In the genomic region with DNA sequence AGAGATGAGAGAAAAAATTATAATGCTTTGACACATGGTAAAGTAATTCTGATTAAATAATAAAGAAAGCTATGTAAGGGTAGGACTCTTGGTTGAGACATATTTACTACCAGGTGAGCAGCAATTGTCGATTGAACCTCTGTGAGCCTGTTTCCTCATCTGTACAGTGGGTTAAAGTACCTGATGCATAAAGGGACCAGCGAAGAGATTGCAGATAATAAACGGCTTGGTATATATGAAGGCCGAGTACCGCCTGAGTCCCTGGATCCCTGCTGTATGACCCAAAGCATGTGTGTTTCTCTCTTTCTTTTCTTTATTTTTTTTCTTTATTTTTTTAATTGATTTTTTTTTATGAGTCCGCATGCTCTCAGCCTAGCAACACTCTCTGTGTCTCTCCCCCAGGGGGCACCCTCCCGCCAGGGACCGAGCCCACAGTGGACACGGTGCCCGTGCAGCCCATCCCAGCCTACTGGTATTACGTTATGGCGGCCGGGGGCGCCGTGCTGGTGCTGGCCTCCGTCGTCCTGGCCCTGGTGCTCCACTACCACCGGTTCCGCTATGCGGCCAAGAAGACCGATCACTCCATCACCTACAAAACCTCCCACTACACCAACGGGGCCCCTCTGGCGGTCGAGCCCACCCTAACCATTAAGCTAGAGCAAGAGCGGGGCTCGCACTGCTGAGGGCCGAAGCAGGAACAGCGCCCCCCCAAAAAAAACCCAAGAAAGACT, we compare ENCODE assay signal across 8 mouse cellular contexts.
A peak's percentile ranks its signal among the peaks of the same experiment; 100 is the strongest.
DNase-seq lines count a peak whose midpoint lies in the region; ATAC-seq and TF ChIP-seq lines count a peak whose summit lies in the region.

No protein-coding gene starts in this region.

- H3K27ac ChIP-seq in layer of hippocampus, adult 2 months = peak overlapping the region; percentile 70
- H3K27ac ChIP-seq in heart, embryonic 14.5 days (replicated peaks in 1 of 2; ENCODE audit: control insufficient read depth in 1 of 2, insufficient read depth in 1 of 2, low read depth in 2 of 2, low read length in 2 of 2) = 0 out of 4 replicates have a peak overlapping the region, but pooled peaks of 1 of the 2 experiments have one; percentile 33
- no peak overlapping the region for H3K27ac ChIP-seq in kidney, embryonic 16.5 days (ENCODE audit: low read length)
- H3K27ac ChIP-seq in neural tube, embryonic 14.5 days (ENCODE audit: low read depth, low read length) = no peak overlapping the region

- peaks cover 4 to 14% of the 10 kb centered on the region in 2 experiments for H3K4me1 ChIP-seq in heart, embryonic 14.5 days (ENCODE audit: control insufficient read depth in 2 of 2, insufficient read depth in 2 of 2, low read length in 2 of 2)
- 0 out of 2 replicates have a peak, but pooled peaks cover 17% of the 10 kb centered on the region for H3K4me1 ChIP-seq in kidney, embryonic 16.5 days (ENCODE audit: insufficient read depth, low read length)
- peaks cover 2% of the 10 kb centered on the region; the same call in 1 of the 2 replicates for H3K4me1 ChIP-seq in lung, adult 2 months (ENCODE audit: control insufficient read depth, insufficient read depth, low read length)
- peaks cover 11% of the 10 kb centered on the region; the same call in 1 of the 2 replicates for H3K4me1 ChIP-seq in neural tube, embryonic 14.5 days (ENCODE audit: control insufficient read depth, insufficient read depth, low read length)

- DNase-seq in layer of hippocampus, adult 2 months (ENCODE audit: low spot score in 2 of 2) = peak in 1 of 2 experiments; percentile 63
- DNase-seq in layer of hippocampus, adult 8-10 months (ENCODE audit: low spot score in 2 of 2) = no peak
- peak; percentile 73 for DNase-seq in brain, embryonic 14.5 days (ENCODE audit: low read depth)
- peak; percentile 59 for DNase-seq in lung, adult 2 months
- peak; percentile 58 for DNase-seq in thymus, postnatal 25 days

- H3K4me2 ChIP-seq in heart, embryonic 14.5 days (ENCODE audit: low read length) = peak overlapping the region; percentile 78
- H3K4me2 ChIP-seq in kidney, embryonic 16.5 days (replicated peaks; ENCODE audit: low read depth, low read length) = peak overlapping the region; percentile 60
- H3K4me2 ChIP-seq in neural tube, embryonic 14.5 days (ENCODE audit: low read depth, low read length) = peak overlapping the region; percentile 33

- peak overlapping the region; percentile 47 for H3K4me3 ChIP-seq in layer of hippocampus, adult 2 months
- H3K4me3 ChIP-seq in heart, embryonic 14.5 days (ENCODE audit: control insufficient read depth in 1 of 2, insufficient read depth in 1 of 2, low read depth in 1 of 2, low read length in 2 of 2) = peak overlapping the region; percentile 42 to 47
- H3K4me3 ChIP-seq in kidney, embryonic 16.5 days (ENCODE audit: low read length) = peak overlapping the region; percentile 39
- no peak overlapping the region for H3K4me3 ChIP-seq in lung, adult 2 months (replicated peaks; ENCODE audit: extremely low read depth, low read depth, low read length)
- no peak overlapping the region for H3K4me3 ChIP-seq in neural tube, embryonic 14.5 days (ENCODE audit: low read depth, low read length)

- peak; percentile 80 for TF ChIP-seq CTCF in layer of hippocampus, adult 2 months (conservative IDR thresholded peaks at IDR 0.05)
- TF ChIP-seq CTCF in brain, embryonic 14.5 days (IDR thresholded peaks at IDR 0.05; ENCODE audit: borderline replicate concordance, extremely low read depth, insufficient read depth, insufficient read length) = peak; percentile 49; the same call in 1 of the 2 replicates
- peak; percentile 49; the same call in 1 of the 2 replicates for TF ChIP-seq CTCF in lung, adult 2 months (IDR thresholded peaks at IDR 0.05; ENCODE audit: insufficient read depth, low read length)

- no peaks in the 10 kb centered on the region for H3K36me3 ChIP-seq in heart, embryonic 14.5 days (ENCODE audit: control insufficient read depth, insufficient read depth, low read length)
- H3K36me3 ChIP-seq in kidney, embryonic 16.5 days (ENCODE audit: insufficient read depth, low read length) = no peaks in the 10 kb centered on the region
- no peaks in the 10 kb centered on the region for H3K36me3 ChIP-seq in neural tube, embryonic 14.5 days (ENCODE audit: control insufficient read depth, insufficient read depth, low read length)

- peak; percentile 76 for ATAC-seq in heart, embryonic 14.5 days (ENCODE audit: insufficient number of reproducible peaks, insufficient read depth, low FRiP score, low read depth)
- ATAC-seq in kidney, embryonic 16.5 days (ENCODE audit: low FRiP score, low TSS enrichment) = peak; percentile 90
- ATAC-seq in neural tube, embryonic 14.5 days (ENCODE audit: low read depth) = peak; percentile 75

- H3K9me3 ChIP-seq in heart, embryonic 14.5 days (ENCODE audit: control insufficient read depth, low read length) = no peaks in the 10 kb centered on the region
- H3K9me3 ChIP-seq in kidney, embryonic 16.5 days (ENCODE audit: low read length) = no peaks in the 10 kb centered on the region
- H3K9me3 ChIP-seq in neural tube, embryonic 14.5 days (ENCODE audit: control insufficient read depth, low read length) = no peaks in the 10 kb centered on the region

- 23% methylated on average over 28 of the region's 28 CpGs for WGBS in heart, embryonic 14.5 days
- 24% methylated on average over 28 of the region's 28 CpGs for WGBS in kidney, embryonic 16.5 days
- WGBS in lung, adult 2 months = 39% methylated on average over 28 of the region's 28 CpGs
- 27% methylated on average over 28 of the region's 28 CpGs for WGBS in neural tube, embryonic 14.5 days

- no peaks in the 10 kb centered on the region for H3K27me3 ChIP-seq in heart, embryonic 14.5 days (ENCODE audit: control insufficient read depth, insufficient read depth, low read length)
- no peaks in the 10 kb centered on the region for H3K27me3 ChIP-seq in kidney, embryonic 16.5 days (ENCODE audit: insufficient read depth, low read length)
- no peaks in the 10 kb centered on the region for H3K27me3 ChIP-seq in neural tube, embryonic 14.5 days (ENCODE audit: control insufficient read depth, insufficient read depth, low read length)

- no peak for TF ChIP-seq POLR2A in brain, embryonic 14.5 days (IDR thresholded peaks at IDR 0.05; ENCODE audit: borderline replicate concordance, extremely low read depth, insufficient read depth, insufficient read length, poor library complexity, severe bottlenecking)
- no peak for TF ChIP-seq POLR2A in lung, adult 2 months (IDR thresholded peaks at IDR 0.05; ENCODE audit: borderline replicate concordance, extremely low read depth, low read depth, low read length)

- H3K9ac ChIP-seq in heart, embryonic 14.5 days (ENCODE audit: low read length) = peak overlapping the region; percentile 64
- peak overlapping the region; percentile 49 for H3K9ac ChIP-seq in kidney, embryonic 16.5 days (replicated peaks; ENCODE audit: low read length)
- H3K9ac ChIP-seq in neural tube, embryonic 14.5 days (replicated peaks; ENCODE audit: low read depth, low read length) = no peak overlapping the region

Comparison
In these comparisons a context has a peak if more than half of its experiments do, and no peak if none do; other contexts are left out.
1. DNase-seq: peak in brain, embryonic 14.5 days (single experiment), lung, adult 2 months (single experiment) and thymus, postnatal 25 days (single experiment); none in layer of hippocampus, adult 8-10 months (0 of 2).
2. H3K4me3 ChIP-seq: peak in layer of hippocampus, adult 2 months (single experiment), heart, embryonic 14.5 days (2 of 2) and kidney, embryonic 16.5 days (single experiment); none in lung, adult 2 months (single experiment) and neural tube, embryonic 14.5 days (single experiment).
3. Peak in every context shown above with its lines, with median percentiles within 50 percentile points of each other: CTCF ChIP-seq, ATAC-seq and H3K4me2 ChIP-seq.